Mouse (Mus musculus) limb, embryonic 11.5 days (tissue): ENCODE results near the gene Gm16867. TPM values are rescaled to one million over a fixed set of nuclear protein-coding genes. Genes with fewer than 3 reads are reported as not detected.
A peak's percentile ranks its signal among the peaks of the same experiment; 100 is the strongest.
"Not testable (repeated sequence)": the region's sequence is repeated elsewhere in the genome, so short reads cannot be mapped to it uniquely, and the experiment has no call there.

ENCODE experiments used
- ATAC-seq: fragments of 200-750 bp; cut with Nextera tagmentation; 2 replicates; pipeline ENCODE4 v1.8.0; 2017; ENCODE audit warnings: low read depth; ENCODE audit not compliant: insufficient number of reproducible peaks, low FRiP score, low TSS enrichment
- DNase-seq: peaks from one replicate; pipeline ENCODE4 v3.0.0-alpha.2; 2015; ENCODE audit warnings: low spot score
- H3K27ac ChIP-seq: fragments of 300-500 bp; sonication (generic); replicated peaks from 2 replicates; pipeline ENCODE4 v1.5.1; 2014; ENCODE audit warnings: low read depth, mild to moderate bottlenecking, low read length
- H3K27me3 ChIP-seq: fragments of 300-500 bp; sonication (generic); 2 replicates; pipeline ENCODE4 v1.6.1; 2014; ENCODE audit warnings: mild to moderate bottlenecking, low read length, mixed read lengths; ENCODE audit not compliant: control insufficient read depth, insufficient read depth
- H3K36me3 ChIP-seq: fragments of 300-500 bp; sonication (generic); 2 replicates; pipeline ENCODE4 v1.6.1; 2014; ENCODE audit warnings: mild to moderate bottlenecking, low read length, moderate library complexity, mixed read lengths; ENCODE audit not compliant: control insufficient read depth, insufficient read depth
- H3K4me1 ChIP-seq: fragments of 300-500 bp; sonication (generic); 2 replicates; pipeline ENCODE4 v1.6.1; 2014; ENCODE audit warnings: low read length, mixed read lengths; ENCODE audit not compliant: control insufficient read depth, insufficient read depth
- H3K4me2 ChIP-seq: fragments of 300-500 bp; sonication (generic); 2 replicates; pipeline ENCODE4 v1.6.1; 2014; ENCODE audit warnings: low read depth, mild to moderate bottlenecking, moderate library complexity; ENCODE audit not compliant: severe bottlenecking
- H3K4me3 ChIP-seq: fragments of 300-500 bp; sonication (generic); 2 replicates; pipeline ENCODE4 v1.5.1; 2014; ENCODE audit warnings: low read depth, low read length
- H3K9ac ChIP-seq: fragments of 300-500 bp; sonication (generic); 2 replicates; pipeline ENCODE4 v1.6.1; 2014; ENCODE audit warnings: mild to moderate bottlenecking, low read length
- H3K9me3 ChIP-seq: fragments of 300-500 bp; sonication (generic); 2 replicates; pipeline ENCODE4 v1.6.1; 2016; ENCODE audit warnings: low read length; ENCODE audit not compliant: control insufficient read depth
- WGBS: fragments of 180-500 bp; shearing (Covaris S2); extraction: QIAGEN DNeasy Blood & Tissue Kit; methylation state at CpG from one replicate; pipeline ENCODE4 v1.1.7; 2014; 5-methylcytosine and 5-hydroxymethylcytosine counted together
- polyA plus RNA-seq: library from polyadenylated mRNA; unstranded; fragments of >200 nt; fragmentation: Nextera tagmentation; extraction: Ambion mirVana; gene quantifications from 2 replicates; pipeline ENCODE4 v1.2.1, GENCODE M21; 2014

Gm16867 gene
- not detected in 2 replicates for polyA plus RNA-seq

DNA sequence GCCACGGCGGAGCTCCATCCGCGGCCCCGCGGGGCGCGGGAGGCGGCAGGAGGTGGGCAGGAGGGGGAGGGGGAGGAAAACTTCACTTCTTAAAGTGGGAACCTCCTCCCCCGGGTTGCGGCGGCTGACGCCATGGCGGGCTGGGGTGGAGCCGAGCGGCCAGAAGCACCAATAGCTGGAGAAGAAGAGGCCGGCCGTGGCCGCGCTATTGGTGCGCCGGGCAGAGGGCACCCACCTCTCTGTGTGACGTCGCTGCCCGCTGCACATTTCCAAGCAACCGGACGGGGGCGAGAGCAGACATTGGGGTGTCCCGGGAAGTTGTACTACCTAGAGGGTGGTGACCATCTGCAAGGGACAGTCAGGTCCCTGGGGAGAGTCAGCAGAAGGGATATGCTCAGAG is at the start of gene Gm16867:
Gene Gm16867 (minus strand): TSS at position 189 of the 400 bp plus-strand sequence.
- DNase-seq, result not testable (repeated sequence)

DNA sequence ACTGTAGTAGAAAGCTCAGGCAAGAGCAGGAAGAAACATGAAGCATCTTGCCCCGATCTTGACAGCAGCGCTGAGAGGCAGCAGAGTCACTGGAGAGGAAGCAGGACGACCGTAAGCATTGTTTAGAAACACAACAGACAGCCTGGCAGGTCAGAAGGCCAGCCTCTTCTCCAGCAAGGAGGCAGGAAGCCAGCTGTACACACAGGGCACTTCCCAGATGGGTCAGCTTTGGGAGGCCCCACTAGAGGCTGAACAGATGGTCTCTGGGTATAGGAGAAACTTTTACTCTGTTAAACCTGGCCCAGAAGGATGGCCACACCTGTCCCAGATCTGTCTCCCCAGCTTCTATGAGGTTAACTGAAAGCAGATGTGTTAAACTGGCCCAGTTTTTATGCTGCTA is 44.1 kb upstream of the Gm16867 start:
- H3K27me3 ChIP-seq, H3K4me2 ChIP-seq, DNase-seq, H3K27ac ChIP-seq, H3K4me1 ChIP-seq, H3K4me3 ChIP-seq, ATAC-seq, H3K9ac ChIP-seq, H3K9me3 ChIP-seq, H3K36me3 ChIP-seq: not testable (repeated sequence)
- WGBS, result no CpG with 5 or more reads among the region's 4 CpGs

More for the DNA sequence above, at the start of gene Gm16867:
- not testable (repeated sequence) for H3K27ac ChIP-seq, H3K27me3 ChIP-seq, H3K36me3 ChIP-seq, H3K4me1 ChIP-seq, H3K4me2 ChIP-seq, H3K9me3 ChIP-seq, H3K9ac ChIP-seq, H3K4me3 ChIP-seq
- peak; percentile 97 for ATAC-seq
- WGBS, result no CpG with 5 or more reads among the region's 29 CpGs

DNA sequence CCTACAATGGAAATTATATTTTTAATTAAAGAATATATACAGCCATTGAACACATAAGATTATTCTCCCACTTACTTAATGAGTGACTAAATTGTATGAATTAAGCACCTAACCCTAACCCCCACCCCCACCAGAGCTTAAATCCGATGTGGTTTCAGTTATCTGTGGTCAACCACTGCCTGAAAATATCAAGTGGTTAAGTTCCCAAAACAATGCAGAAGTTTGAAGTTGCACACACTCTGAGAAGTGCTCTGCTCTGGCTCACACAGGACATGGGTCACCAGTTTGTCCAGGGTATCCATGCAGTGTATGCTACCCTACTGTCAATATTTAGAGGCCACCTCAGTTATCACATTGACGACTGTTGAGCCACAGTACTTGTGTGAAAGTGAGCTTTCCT is 41.9 kb upstream of the Gm16867 start:
- H3K4me2 ChIP-seq, H3K4me3 ChIP-seq, H3K27ac ChIP-seq, H3K27me3 ChIP-seq, H3K36me3 ChIP-seq, H3K4me1 ChIP-seq, DNase-seq, H3K9ac ChIP-seq, H3K9me3 ChIP-seq, ATAC-seq: not testable (repeated sequence)
- WGBS, result no CpG with 5 or more reads among the region's 2 CpGs

DNA sequence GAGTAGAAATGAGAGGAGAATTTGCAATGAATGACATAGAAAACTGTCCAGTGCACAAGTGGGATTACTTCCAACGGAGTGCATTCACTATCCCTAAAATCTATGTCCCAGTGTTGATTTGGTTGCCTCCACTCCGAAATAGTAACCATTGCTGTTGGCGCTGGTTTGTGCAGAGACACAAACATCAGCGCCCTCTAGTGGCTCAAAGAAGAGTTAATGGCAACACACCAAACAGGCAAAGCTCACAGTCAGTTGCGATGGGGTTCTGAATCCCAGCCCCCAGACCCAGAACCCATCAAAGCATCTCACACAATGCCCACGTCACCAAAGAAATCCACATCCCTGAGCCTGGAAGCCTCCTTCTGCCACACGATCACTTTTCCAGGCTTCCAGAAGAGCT is 40.9 kb upstream of the Gm16867 start:
- not testable (repeated sequence) for ATAC-seq, H3K27ac ChIP-seq, H3K4me1 ChIP-seq, H3K4me3 ChIP-seq, H3K9me3 ChIP-seq, H3K27me3 ChIP-seq, H3K4me2 ChIP-seq, H3K9ac ChIP-seq, DNase-seq, H3K36me3 ChIP-seq
- WGBS, result no CpG with 5 or more reads among the region's 7 CpGs

DNA sequence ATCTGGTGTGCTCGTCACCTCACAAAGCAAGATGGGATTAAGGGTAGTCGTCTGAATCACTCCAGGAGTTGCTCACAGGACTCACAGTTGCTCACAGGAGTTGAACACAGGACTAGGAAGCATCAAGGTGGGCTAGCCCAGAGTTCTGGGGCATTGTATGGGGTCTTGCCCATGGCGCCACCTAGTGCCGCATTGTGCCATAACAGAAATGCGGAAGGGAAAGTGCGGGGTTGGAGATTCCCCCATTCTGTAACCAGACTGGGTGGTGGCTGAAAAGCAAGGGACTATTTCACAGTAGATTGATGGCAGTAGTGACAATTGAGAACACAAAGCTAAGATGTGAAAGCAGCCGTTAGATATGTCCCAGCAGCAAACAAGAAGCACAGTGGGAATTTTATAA is 39.5 kb upstream of the Gm16867 start:
- not testable (repeated sequence) for H3K27ac ChIP-seq, H3K9ac ChIP-seq, H3K4me2 ChIP-seq, ATAC-seq, H3K4me3 ChIP-seq, DNase-seq, H3K9me3 ChIP-seq, H3K36me3 ChIP-seq, H3K4me1 ChIP-seq, H3K27me3 ChIP-seq
- WGBS, result no CpG with 5 or more reads among the region's 7 CpGs

DNA sequence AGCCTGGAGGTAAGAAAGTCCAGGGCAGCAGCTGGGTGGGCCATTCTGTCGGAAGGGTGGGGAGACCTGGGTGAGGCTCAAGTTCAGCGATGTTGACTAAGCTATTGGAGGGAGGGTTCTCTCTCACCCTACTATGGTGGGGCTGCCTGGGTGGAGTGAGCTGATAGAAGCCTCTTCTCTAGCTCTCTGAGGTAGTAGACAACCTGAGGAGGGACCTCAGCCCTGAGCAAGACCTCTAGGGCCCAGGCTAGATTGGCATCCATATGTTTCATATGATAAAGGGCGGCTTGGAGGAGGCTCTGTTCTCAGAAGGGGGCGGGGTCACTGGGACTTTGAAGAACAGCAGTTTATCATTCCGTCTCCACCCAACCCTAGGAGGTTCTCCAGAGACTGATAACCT is 37.0 kb upstream of the Gm16867 start:
- DNase-seq, H3K4me1 ChIP-seq, H3K9me3 ChIP-seq, H3K4me3 ChIP-seq, H3K36me3 ChIP-seq, H3K9ac ChIP-seq, H3K27ac ChIP-seq, H3K27me3 ChIP-seq, ATAC-seq, H3K4me2 ChIP-seq: not testable (repeated sequence)
- WGBS, result no CpG with 5 or more reads among the region's 5 CpGs

DNA sequence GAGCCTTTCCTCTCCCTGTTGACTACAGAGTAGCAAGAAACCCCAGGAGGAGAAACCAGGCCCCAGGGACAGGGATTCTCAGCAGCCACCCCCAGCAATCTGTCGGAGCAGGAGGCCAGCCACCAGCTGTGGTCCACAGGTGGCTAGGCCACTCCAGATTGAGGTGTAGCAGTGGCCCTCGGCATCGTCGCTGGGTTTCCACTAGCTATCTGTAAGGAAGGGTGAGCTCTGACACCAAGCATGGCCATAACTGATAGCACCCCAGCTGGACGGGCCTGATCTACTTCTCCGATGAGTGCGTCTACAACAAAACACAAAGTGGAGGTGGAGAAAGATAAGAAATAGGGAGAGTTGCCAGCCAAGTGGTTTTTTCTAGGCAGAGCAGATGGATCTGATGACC is 33.4 kb upstream of the Gm16867 start:
- H3K9me3 ChIP-seq, H3K4me1 ChIP-seq, H3K4me2 ChIP-seq, H3K27me3 ChIP-seq, DNase-seq, H3K9ac ChIP-seq, ATAC-seq, H3K36me3 ChIP-seq, H3K27ac ChIP-seq, H3K4me3 ChIP-seq: not testable (repeated sequence)
- WGBS, result no CpG with 5 or more reads among the region's 7 CpGs

DNA sequence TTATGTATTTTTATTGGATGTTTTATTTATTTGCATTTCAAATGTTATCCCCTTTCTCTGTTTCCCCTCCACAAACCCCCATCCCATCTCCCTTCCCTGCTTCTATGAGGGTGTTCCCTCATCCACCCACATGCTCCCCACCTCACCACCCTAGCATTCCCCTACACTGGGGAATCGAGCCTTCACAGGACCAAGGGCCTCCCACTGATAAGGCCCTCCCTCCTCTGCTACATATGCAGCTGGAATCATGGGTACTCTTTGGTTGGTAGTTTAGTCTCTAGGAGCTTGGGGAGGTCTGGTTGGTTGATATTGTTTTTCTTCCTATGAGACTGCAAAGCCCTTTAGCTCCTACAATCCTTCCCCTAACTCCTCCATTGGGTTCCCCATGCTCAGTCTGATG is 23.0 kb upstream of the Gm16867 start:
- not testable (repeated sequence) for H3K27me3 ChIP-seq, H3K9ac ChIP-seq, H3K27ac ChIP-seq, H3K4me2 ChIP-seq, H3K4me3 ChIP-seq, H3K9me3 ChIP-seq, ATAC-seq, DNase-seq, H3K36me3 ChIP-seq, H3K4me1 ChIP-seq
- WGBS, result no CpG with 5 or more reads among the region's 1 CpGs

DNA sequence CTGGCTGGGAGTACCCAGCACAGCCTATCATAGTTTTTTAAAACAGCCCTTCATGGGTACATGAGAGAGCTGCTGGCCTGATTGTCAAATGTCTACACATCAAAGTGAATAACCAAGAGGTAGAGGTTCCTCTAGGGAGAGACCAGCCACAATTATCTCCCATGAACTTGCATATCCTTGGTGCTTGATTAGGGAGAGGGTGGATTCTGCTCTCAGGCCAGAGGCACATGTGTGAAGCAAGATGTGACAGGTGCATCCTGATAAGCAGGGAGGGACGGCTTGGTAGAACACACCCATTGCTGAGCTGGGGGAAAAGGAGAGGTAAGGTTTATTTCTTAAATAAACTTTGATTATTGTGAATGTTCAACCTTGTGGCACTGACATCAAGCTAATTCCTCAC is 19.8 kb upstream of the Gm16867 start:
- DNase-seq, H3K27ac ChIP-seq, H3K4me2 ChIP-seq, H3K27me3 ChIP-seq, H3K9me3 ChIP-seq, H3K4me1 ChIP-seq, H3K36me3 ChIP-seq, H3K9ac ChIP-seq, ATAC-seq, H3K4me3 ChIP-seq: not testable (repeated sequence)
- WGBS, result no CpG with 5 or more reads among the region's 1 CpGs
